Mouse (Mus musculus): ENCODE results near the gene Rap1gap2. TPM values are rescaled to one million over a fixed set of nuclear protein-coding genes. Genes with fewer than 3 reads are reported as not detected.

Rap1gap2 gene
- polyA plus RNA-seq, 1 experiment from 2014 or later = 6.6 TPM

DNA sequence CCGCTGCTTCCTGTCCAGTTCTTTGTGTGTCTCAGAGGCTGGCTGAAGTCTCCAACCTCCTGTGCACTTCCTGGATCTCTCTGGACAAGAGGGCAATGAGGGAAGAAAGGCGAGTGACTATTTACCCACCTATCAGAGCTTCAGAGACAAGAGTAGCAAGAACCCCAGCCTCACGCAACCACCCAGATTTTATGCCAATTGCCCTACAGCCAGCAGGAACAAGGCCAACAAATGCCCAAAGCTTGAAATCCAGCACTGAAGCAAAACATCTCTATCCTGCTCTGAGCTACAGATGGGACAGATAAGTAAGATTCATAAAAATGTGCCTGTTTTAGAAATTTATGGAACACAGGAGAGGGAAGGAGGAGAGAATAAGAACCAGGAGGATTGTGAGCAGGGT is 109.7 kb downstream of the Rap1gap2 start:
- no peak overlapping the region for H3K4me3 ChIP-seq (ENCODE audit: low read depth, low read length)
- 62% methylated on average over 3 of the region's 3 CpGs for WGBS (ENCODE audit: insufficient replicate concordance)
- peaks cover 15% of the 10 kb centered on the region for H3K4me1 ChIP-seq (ENCODE audit: control insufficient read depth, insufficient read depth, low read length)
- H3K9ac ChIP-seq (ENCODE audit: low read depth, low read length) = no peak overlapping the region
- H3K9me3 ChIP-seq (replicated peaks; ENCODE audit: control insufficient read depth, low read length) = no peaks in the 10 kb centered on the region
- no peaks in the 10 kb centered on the region for H3K36me3 ChIP-seq (ENCODE audit: control insufficient read depth, insufficient read depth, low read length)
- no peak for ATAC-seq (replicated peaks; ENCODE audit: insufficient number of reproducible peaks, low FRiP score, low TSS enrichment)
- no peaks in the 10 kb centered on the region for H3K27me3 ChIP-seq (ENCODE audit: control insufficient read depth, insufficient read depth, low read length)
- no peak overlapping the region for H3K27ac ChIP-seq (ENCODE audit: low read depth, low read length)
- no peak overlapping the region for H3K4me2 ChIP-seq

DNA sequence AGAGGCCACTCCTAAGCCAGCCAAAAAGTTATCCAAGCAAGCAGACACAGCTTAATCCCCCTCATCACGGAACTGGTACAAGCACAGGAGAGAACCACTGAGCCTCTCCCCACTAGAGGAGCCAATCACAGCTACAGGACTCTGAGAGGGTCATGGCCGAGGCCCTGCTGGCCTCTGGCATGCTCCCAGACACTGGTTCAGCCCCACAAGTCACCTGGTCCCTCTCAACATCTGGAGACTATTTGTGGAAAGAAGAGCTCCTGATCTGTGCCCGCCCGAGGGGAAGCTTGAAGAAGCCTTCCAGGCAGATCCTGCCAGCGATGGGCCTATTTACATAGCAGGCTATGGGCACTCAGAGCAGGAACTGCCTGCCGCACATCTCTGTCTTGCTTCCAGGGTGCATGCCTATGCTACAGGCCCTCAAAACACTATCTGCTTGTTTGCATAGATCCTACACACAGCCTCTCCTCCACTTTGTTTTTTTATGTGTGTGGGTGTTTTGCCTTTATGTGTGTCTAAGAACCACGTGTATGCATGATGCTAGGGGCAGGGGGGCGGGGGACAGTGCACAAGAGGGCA is 111.1 kb downstream of the Rap1gap2 start:
- Histone ChIP-seq H3K27me3 (ENCODE audit: control insufficient read depth, insufficient read depth, low read length) (no peaks in the 10 kb centered on the region), H3K4me3 (ENCODE audit: low read depth, low read length) (no peak overlapping the region), H3K9ac (ENCODE audit: low read depth, low read length) (no peak overlapping the region), H3K36me3 (ENCODE audit: control insufficient read depth, insufficient read depth, low read length) (no peaks in the 10 kb centered on the region), H3K9me3 (replicated peaks; ENCODE audit: control insufficient read depth, low read length) (no peaks in the 10 kb centered on the region), H3K4me2 (no peak overlapping the region), H3K27ac (ENCODE audit: low read depth, low read length) (peak overlapping the region; percentile 37; the same call in 1 of the 2 replicates), H3K4me1 (ENCODE audit: control insufficient read depth, insufficient read depth, low read length) (peaks cover 15% of the 10 kb centered on the region)
- 43% methylated on average over 8 of the region's 8 CpGs for WGBS (ENCODE audit: insufficient replicate concordance)
- ATAC-seq (replicated peaks; ENCODE audit: insufficient number of reproducible peaks, low FRiP score, low TSS enrichment) = no peak

DNA sequence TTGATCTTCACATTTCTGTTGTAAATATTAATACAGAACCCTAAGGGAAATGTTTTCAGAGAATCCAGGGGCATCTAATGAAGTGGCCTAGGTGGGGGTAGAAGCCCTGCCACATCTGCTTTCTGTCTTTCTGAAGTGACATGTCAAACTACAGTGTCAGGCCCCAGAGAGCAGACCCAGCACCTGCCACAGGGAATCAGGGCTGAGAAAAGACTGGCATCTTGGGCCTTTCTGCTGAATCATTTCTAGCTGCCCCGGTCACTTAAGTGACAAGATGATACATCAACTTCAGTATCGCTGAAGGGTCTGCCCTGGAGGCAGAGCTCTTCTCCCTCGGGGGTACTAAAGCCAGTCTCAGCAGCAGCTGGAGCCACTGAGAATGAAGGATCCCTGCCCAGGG is 111.7 kb downstream of the Rap1gap2 start:
- Histone ChIP-seq H3K4me1 (ENCODE audit: control insufficient read depth, insufficient read depth, low read length) (peaks cover 19% of the 10 kb centered on the region), H3K9me3 (replicated peaks; ENCODE audit: control insufficient read depth, low read length) (no peaks in the 10 kb centered on the region), H3K27me3 (ENCODE audit: control insufficient read depth, insufficient read depth, low read length) (no peaks in the 10 kb centered on the region), H3K9ac (ENCODE audit: low read depth, low read length) (no peak overlapping the region), H3K27ac (ENCODE audit: low read depth, low read length) (0 out of 2 replicates have a peak overlapping the region, but pooled peaks have one; percentile 37), H3K36me3 (ENCODE audit: control insufficient read depth, insufficient read depth, low read length) (no peaks in the 10 kb centered on the region), H3K4me3 (ENCODE audit: low read depth, low read length) (no peak overlapping the region), H3K4me2 (no peak overlapping the region)
- ATAC-seq (replicated peaks; ENCODE audit: insufficient number of reproducible peaks, low FRiP score, low TSS enrichment) = no peak
- WGBS (ENCODE audit: insufficient replicate concordance) = 29% methylated on average over 3 of the region's 3 CpGs

DNA sequence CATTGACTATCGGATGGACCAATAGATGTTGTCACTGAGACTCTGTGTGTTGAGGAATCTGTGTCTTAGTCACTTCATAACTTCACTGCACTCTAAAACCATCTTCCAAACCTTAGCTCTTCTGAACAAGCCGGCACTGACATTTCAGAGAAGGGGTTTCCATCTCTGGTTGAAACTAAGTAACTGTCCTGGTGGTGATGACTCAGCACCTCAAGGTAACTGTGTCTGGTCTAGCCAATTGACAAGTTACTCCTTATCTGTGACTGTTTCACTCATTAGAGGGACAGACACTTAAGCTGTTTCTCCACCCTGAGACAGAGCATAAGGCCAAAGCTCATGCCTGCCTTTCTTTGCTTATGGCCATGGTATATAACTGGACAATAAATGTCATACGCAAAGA is 114.1 kb downstream of the Rap1gap2 start:
- ATAC-seq (replicated peaks; ENCODE audit: insufficient number of reproducible peaks, low FRiP score, low TSS enrichment) = no peak
- no peak overlapping the region for H3K27ac ChIP-seq (ENCODE audit: low read depth, low read length)

DNA sequence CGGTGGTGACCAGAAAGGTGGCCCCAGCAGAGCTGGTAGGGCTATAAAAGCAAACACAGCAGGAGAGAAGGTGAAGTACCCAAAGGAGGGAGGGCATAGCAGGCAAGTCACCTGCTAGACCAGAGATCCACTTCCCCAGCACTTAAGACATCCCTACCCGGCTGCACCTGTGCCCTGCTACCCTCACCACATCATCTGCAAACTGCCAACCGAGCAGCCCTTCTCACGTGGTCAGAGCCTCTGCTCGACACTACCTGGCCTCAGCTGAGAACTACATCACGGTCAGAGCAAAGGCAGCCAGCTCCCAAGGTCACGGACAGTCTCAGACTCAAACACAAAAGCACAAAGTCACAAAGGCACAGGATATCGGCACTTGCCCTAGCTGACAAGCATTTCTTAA is 116.8 kb downstream of the Rap1gap2 start:
- Histone ChIP-seq H3K4me1 (ENCODE audit: control insufficient read depth, insufficient read depth, low read length) (peaks cover 20% of the 10 kb centered on the region), H3K4me2 (peak overlapping the region; percentile 0; the same call in 1 of the 2 replicates), H3K9me3 (replicated peaks; ENCODE audit: control insufficient read depth, low read length) (no peaks in the 10 kb centered on the region), H3K27ac (ENCODE audit: low read depth, low read length) (no peak overlapping the region), H3K36me3 (ENCODE audit: control insufficient read depth, insufficient read depth, low read length) (no peaks in the 10 kb centered on the region), H3K27me3 (ENCODE audit: control insufficient read depth, insufficient read depth, low read length) (no peaks in the 10 kb centered on the region), H3K4me3 (ENCODE audit: low read depth, low read length) (no peak overlapping the region), H3K9ac (ENCODE audit: low read depth, low read length) (no peak overlapping the region)
- 56% methylated on average over 8 of the region's 8 CpGs for WGBS (ENCODE audit: insufficient replicate concordance)
- no peak for ATAC-seq (replicated peaks; ENCODE audit: insufficient number of reproducible peaks, low FRiP score, low TSS enrichment)

More for the DNA sequence above, 114.1 kb downstream of the Rap1gap2 start:
- H3K27me3 ChIP-seq (ENCODE audit: control insufficient read depth, insufficient read depth, low read length) = no peaks in the 10 kb centered on the region
- no peak overlapping the region for H3K4me3 ChIP-seq (ENCODE audit: low read depth, low read length)
- no peak overlapping the region for H3K9ac ChIP-seq (ENCODE audit: low read depth, low read length)
- no peaks in the 10 kb centered on the region for H3K9me3 ChIP-seq (replicated peaks; ENCODE audit: control insufficient read depth, low read length)
- H3K4me1 ChIP-seq (ENCODE audit: control insufficient read depth, insufficient read depth, low read length) = peaks cover 33% of the 10 kb centered on the region
- no peaks in the 10 kb centered on the region for H3K36me3 ChIP-seq (ENCODE audit: control insufficient read depth, insufficient read depth, low read length)
- no peak overlapping the region for H3K4me2 ChIP-seq
- 90% methylated on average over 3 of the region's 3 CpGs for WGBS (ENCODE audit: insufficient replicate concordance)

DNA sequence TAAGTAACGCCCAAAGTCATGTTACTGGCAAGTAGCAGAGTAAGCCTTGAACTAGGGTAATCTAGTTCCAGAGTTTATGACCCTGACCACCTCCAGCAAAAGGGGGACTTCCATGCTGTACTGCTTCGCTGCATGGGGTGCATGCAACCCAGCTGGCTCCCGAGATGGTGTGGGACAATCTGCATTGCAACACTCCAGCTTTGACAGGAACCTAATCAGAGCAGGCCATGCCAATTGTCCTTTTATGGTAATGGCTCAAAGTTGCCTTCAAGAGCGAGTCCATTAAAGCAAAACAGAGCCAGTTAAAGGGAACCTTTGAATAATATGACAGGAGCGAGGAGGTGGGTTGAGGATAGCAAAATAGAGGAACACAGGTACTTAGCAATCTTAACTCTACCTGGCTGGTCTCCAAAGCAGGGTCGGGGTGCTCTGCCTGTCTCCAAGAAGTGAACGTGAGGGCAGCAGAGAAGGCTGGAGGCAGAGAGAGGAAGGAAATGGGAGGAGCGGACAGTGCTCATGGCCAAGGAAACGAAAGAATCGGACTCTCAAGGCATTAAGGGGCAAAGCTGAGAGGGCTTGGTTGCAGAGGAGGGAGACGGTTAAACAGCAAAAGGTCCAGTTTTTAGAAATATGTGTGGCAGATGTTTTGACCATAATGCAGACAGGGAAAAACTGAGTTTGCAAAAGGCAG is 117.4 kb downstream of the Rap1gap2 start:
- no peaks in the 10 kb centered on the region for H3K36me3 ChIP-seq (ENCODE audit: control insufficient read depth, insufficient read depth, low read length)
- no peaks in the 10 kb centered on the region for H3K27me3 ChIP-seq (ENCODE audit: control insufficient read depth, insufficient read depth, low read length)
- no peak overlapping the region for H3K4me3 ChIP-seq (ENCODE audit: low read depth, low read length)
- peak overlapping the region; percentile 2; the same call in 1 of the 2 replicates for H3K9ac ChIP-seq (ENCODE audit: low read depth, low read length)
- no peak for ATAC-seq (replicated peaks; ENCODE audit: insufficient number of reproducible peaks, low FRiP score, low TSS enrichment)
- H3K9me3 ChIP-seq (replicated peaks; ENCODE audit: control insufficient read depth, low read length) = no peaks in the 10 kb centered on the region
- H3K4me1 ChIP-seq (ENCODE audit: control insufficient read depth, insufficient read depth, low read length) = peaks cover 19% of the 10 kb centered on the region
- WGBS (ENCODE audit: insufficient replicate concordance) = 55% methylated on average over 11 of the region's 11 CpGs
- H3K27ac ChIP-seq (ENCODE audit: low read depth, low read length) = no peak overlapping the region
- peak overlapping the region; percentile 0; the same call in 1 of the 2 replicates for H3K4me2 ChIP-seq

- 85% methylated on average over 4 of the region's 4 CpGs for WGBS (ENCODE audit: insufficient replicate concordance)
- no peaks in the 10 kb centered on the region for H3K36me3 ChIP-seq (ENCODE audit: control insufficient read depth, insufficient read depth, low read length)
These were observed 119.6 kb downstream of the Rap1gap2 start for GRCm38 (mm10) chr11:74491130-74491529.

DNA sequence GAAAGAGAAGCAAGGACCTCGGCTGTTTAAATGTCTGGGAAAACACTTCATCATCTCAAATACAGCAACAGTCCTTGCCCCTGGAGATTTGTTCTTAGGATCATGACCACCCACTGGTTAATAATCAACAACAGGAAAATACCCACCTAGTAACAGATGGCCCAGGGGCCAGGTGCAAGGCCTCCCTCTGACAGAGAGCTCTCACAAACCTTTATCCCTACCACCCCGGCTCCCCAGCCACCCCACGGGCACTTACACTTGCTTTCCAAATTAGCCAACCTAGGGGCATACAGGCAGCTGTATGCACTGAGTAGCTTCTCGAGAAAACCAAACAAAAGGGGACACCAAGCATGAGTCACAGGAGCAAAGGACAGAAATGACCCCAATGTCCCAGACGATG is 121.5 kb downstream of the Rap1gap2 start:
- H3K27me3 ChIP-seq (ENCODE audit: control insufficient read depth, insufficient read depth, low read length) = no peaks in the 10 kb centered on the region
- WGBS (ENCODE audit: insufficient replicate concordance) = 65% methylated on average over 5 of the region's 5 CpGs
- no peaks in the 10 kb centered on the region for H3K36me3 ChIP-seq (ENCODE audit: control insufficient read depth, insufficient read depth, low read length)
- no peak overlapping the region for H3K9ac ChIP-seq (ENCODE audit: low read depth, low read length)
- H3K4me2 ChIP-seq = no peak overlapping the region
- no peak overlapping the region for H3K4me3 ChIP-seq (ENCODE audit: low read depth, low read length)
- H3K27ac ChIP-seq (ENCODE audit: low read depth, low read length) = no peak overlapping the region
- no peak for ATAC-seq (replicated peaks; ENCODE audit: insufficient number of reproducible peaks, low FRiP score, low TSS enrichment)
- H3K9me3 ChIP-seq (replicated peaks; ENCODE audit: control insufficient read depth, low read length) = no peaks in the 10 kb centered on the region
- H3K4me1 ChIP-seq (ENCODE audit: control insufficient read depth, insufficient read depth, low read length) = peaks cover 29% of the 10 kb centered on the region

More at GRCm38 (mm10) chr11:74491130-74491529, 119.6 kb downstream of the Rap1gap2 start:
- Histone ChIP-seq H3K4me2 (no peak overlapping the region), H3K27me3 (ENCODE audit: control insufficient read depth, insufficient read depth, low read length) (no peaks in the 10 kb centered on the region), H3K4me1 (ENCODE audit: control insufficient read depth, insufficient read depth, low read length) (peaks cover 32% of the 10 kb centered on the region), H3K9ac (ENCODE audit: low read depth, low read length) (no peak overlapping the region), H3K4me3 (ENCODE audit: low read depth, low read length) (no peak overlapping the region), H3K9me3 (replicated peaks; ENCODE audit: control insufficient read depth, low read length) (no peaks in the 10 kb centered on the region), H3K27ac (ENCODE audit: low read depth, low read length) (no peak overlapping the region)
- ATAC-seq (replicated peaks; ENCODE audit: insufficient number of reproducible peaks, low FRiP score, low TSS enrichment) = no peak

Data from heart, embryonic 11.5 days (tissue).